Mouse (Mus musculus): Measurements from ENCODE around the gene Kmt2a. TPM values are rescaled to one million over a fixed set of nuclear protein-coding genes. Genes with fewer than 3 reads are reported as not detected.

Gene Kmt2a
- polyA plus RNA-seq, 1 experiment: 12.1 TPM

- H3K27ac ChIP-seq (ENCODE audit: insufficient read depth, low read depth, low read length): no peak overlapping the region
- DNase-seq: no peak
- H3K27me3 ChIP-seq (replicated peaks; ENCODE audit: control insufficient read depth, insufficient read depth, low read length): no peaks in the 10 kb centered on the region
- H3K4me3 ChIP-seq (ENCODE audit: insufficient read depth, low read depth, low read length): no peak overlapping the region
- H3K4me1 ChIP-seq (ENCODE audit: control insufficient read depth, insufficient read depth, low read length): peaks cover 12% of the 10 kb centered on the region; the same call in 1 of the 2 replicates
- no peak for TF ChIP-seq POLR2A (IDR thresholded peaks at IDR 0.05; ENCODE audit: low read depth, low read length)
- no peak for TF ChIP-seq CTCF (conservative IDR thresholded peaks at IDR 0.05; ENCODE audit: insufficient read depth, insufficient read length, low read depth, low read length)
- H3K36me3 ChIP-seq (ENCODE audit: control insufficient read depth, insufficient read depth, low read length): peaks cover 7% of the 10 kb centered on the region; the same call in 1 of the 2 replicates
- 19% methylated on average over 2 of the region's 2 CpGs for WGBS
Measured at GRCm38 (mm10) chr9:44760873-44761272, 120.2 kb downstream of the Kmt2a start.

Other genes starting within 250 kb of the Kmt2a start
- gene Treh, start 208.1 kb downstream of the Kmt2a start, polyA plus RNA-seq (2012; rRNA removed): 32.2 and 34.4 TPM in 2 replicates
- 37.6 and 46.4 TPM in 2 replicates for gene Phldb1, start 146.1 kb downstream of the Kmt2a start, polyA plus RNA-seq (2012; rRNA removed)
- 42.3 and 50.9 TPM in 2 replicates for gene Arcn1, start 113.5 kb downstream of the Kmt2a start, polyA plus RNA-seq (2012; rRNA removed)
- gene Ift46, start 113.4 kb downstream of the Kmt2a start, polyA plus RNA-seq (2012; rRNA removed): 51.0 and 58.8 TPM in 2 replicates
- 71.8 and 100 TPM in 2 replicates for gene Tmem25, start 82.0 kb downstream of the Kmt2a start, polyA plus RNA-seq (2012; rRNA removed)
- 1,516 and 1,584 TPM in 2 replicates for gene Ttc36, start 78.2 kb downstream of the Kmt2a start, polyA plus RNA-seq (2012; rRNA removed)
- 732 and 924 TPM in 2 replicates for gene Atp5l, start 39.4 kb upstream of the Kmt2a start, polyA plus RNA-seq (2012; rRNA removed)
- 15.9 and 18.3 TPM in 2 replicates for gene Ube4a, start 84.3 kb upstream of the Kmt2a start, polyA plus RNA-seq (2012; rRNA removed)
- gene Cd3g, start 99.1 kb upstream of the Kmt2a start, polyA plus RNA-seq (2012; rRNA removed): 0.57 and 3.2 TPM in 2 replicates
- gene Cd3d, start 100.5 kb upstream of the Kmt2a start, polyA plus RNA-seq (2012; rRNA removed): 0.19 and 2.9 TPM in 2 replicates
- 0.52 and 3.6 TPM in 2 replicates for gene Cd3e, start 128.3 kb upstream of the Kmt2a start, polyA plus RNA-seq (2012; rRNA removed)
- 18.8 TPM in 2 replicates for gene Mpzl2, start 158.5 kb upstream of the Kmt2a start, polyA plus RNA-seq (2012; rRNA removed)
- gene Mpzl3, start 173.9 kb upstream of the Kmt2a start, polyA plus RNA-seq (2012; rRNA removed): 2.6 TPM in 2 replicates
- 0.08 and 0.53 TPM in 2 replicates for gene Jaml, start 197.9 kb upstream of the Kmt2a start, polyA plus RNA-seq (2012; rRNA removed)
- 0.45 and 0.58 TPM in 2 replicates for gene Scn2b, start 236.5 kb upstream of the Kmt2a start, polyA plus RNA-seq (2012; rRNA removed)